Mouse (Mus musculus) layer of hippocampus, adult 8-10 months (tissue): Measurements from ENCODE around the gene Opcml. TPM values are rescaled to one million over a fixed set of nuclear protein-coding genes. Genes with fewer than 3 reads are reported as not detected.

Experiments used
- DNase-seq, 2 experiments: peaks; one replicate each; pipeline ENCODE4 v3.0.0; 2022; ENCODE audit warnings: low spot score in 2 of 2
- total RNA-seq, 4 experiments: library from RNA; stranded (reverse); gene quantifications; 2 replicates each; pipeline ENCODE4 v1.2.4; 2022

Gene Opcml
- total RNA-seq, 4 experiments from 2014 or later, result 229 to 268 (median 247) TPM

GRCm38 (mm10) chr9:28605561-28605960, 815.0 kb downstream of the Opcml start:
- DNase-seq, result no peak

- DNase-seq, result no peak
Observed at GRCm38 (mm10) chr9:28613683-28614620, 823.4 kb downstream of the Opcml start.

GRCm38 (mm10) chr9:28615447-28615846, 824.9 kb downstream of the Opcml start:
- DNase-seq, result no peak

GRCm38 (mm10) chr9:28617666-28618065, 827.1 kb downstream of the Opcml start:
- DNase-seq, result no peak

- DNase-seq, result no peak
Observed at GRCm38 (mm10) chr9:28618186-28618892, 827.8 kb downstream of the Opcml start.

- DNase-seq, result no peak
Observed at GRCm38 (mm10) chr9:28621939-28622338, 831.4 kb downstream of the Opcml start.

GRCm38 (mm10) chr9:28624870-28625269, 834.3 kb downstream of the Opcml start:
- DNase-seq, result no peak

GRCm38 (mm10) chr9:28642766-28643165, 852.2 kb downstream of the Opcml start:
- DNase-seq, result no peak

- no peak for DNase-seq
Observed at GRCm38 (mm10) chr9:28644063-28644462, 853.5 kb downstream of the Opcml start.

GRCm38 (mm10) chr9:28650089-28650488, 859.5 kb downstream of the Opcml start:
- DNase-seq, result no peak

- DNase-seq, result no peak
Observed at GRCm38 (mm10) chr9:28659996-28660395, 869.4 kb downstream of the Opcml start.

- DNase-seq, result peak; percentile 29 to 45
Observed at GRCm38 (mm10) chr9:28662882-28663281, 872.3 kb downstream of the Opcml start.

GRCm38 (mm10) chr9:28680309-28680708, 889.7 kb downstream of the Opcml start:
- DNase-seq, result no peak

GRCm38 (mm10) chr9:28681252-28682037, 890.9 kb downstream of the Opcml start:
- no peak for DNase-seq

GRCm38 (mm10) chr9:28683951-28684470, 893.4 kb downstream of the Opcml start:
- no peak for DNase-seq

- no peak for DNase-seq
Observed at GRCm38 (mm10) chr9:28686942-28687611, 896.5 kb downstream of the Opcml start.

GRCm38 (mm10) chr9:28690134-28690533, 899.6 kb downstream of the Opcml start:
- no peak for DNase-seq

GRCm38 (mm10) chr9:28705796-28706195, 915.2 kb downstream of the Opcml start:
- DNase-seq, result no peak

GRCm38 (mm10) chr9:28714544-28714943, 924.0 kb downstream of the Opcml start:
- DNase-seq, result no peak

- no peak for DNase-seq
Observed at GRCm38 (mm10) chr9:28720186-28720585, 929.6 kb downstream of the Opcml start.
